Mouse (Mus musculus): ENCODE results near the gene Gpr161.

GRCm38 (mm10) chr1:165327831-165328230 lies 32.2 kb downstream of the Gpr161 start:
- TF ChIP-seq MAX (IDR thresholded peaks at IDR 0.05) (no peak), CTCF (IDR thresholded peaks at IDR 0.05; ENCODE audit: control insufficient read depth, insufficient read depth, insufficient read length) (no peak)
